Mouse (Mus musculus): ENCODE data around the gene Zfp750. TPM values are rescaled to one million over a fixed set of nuclear protein-coding genes. Genes with fewer than 3 reads are reported as not detected.

The Zfp750 gene
- polyA plus RNA-seq, 1 experiment from 2014 or later: 8.9 TPM

DNA sequence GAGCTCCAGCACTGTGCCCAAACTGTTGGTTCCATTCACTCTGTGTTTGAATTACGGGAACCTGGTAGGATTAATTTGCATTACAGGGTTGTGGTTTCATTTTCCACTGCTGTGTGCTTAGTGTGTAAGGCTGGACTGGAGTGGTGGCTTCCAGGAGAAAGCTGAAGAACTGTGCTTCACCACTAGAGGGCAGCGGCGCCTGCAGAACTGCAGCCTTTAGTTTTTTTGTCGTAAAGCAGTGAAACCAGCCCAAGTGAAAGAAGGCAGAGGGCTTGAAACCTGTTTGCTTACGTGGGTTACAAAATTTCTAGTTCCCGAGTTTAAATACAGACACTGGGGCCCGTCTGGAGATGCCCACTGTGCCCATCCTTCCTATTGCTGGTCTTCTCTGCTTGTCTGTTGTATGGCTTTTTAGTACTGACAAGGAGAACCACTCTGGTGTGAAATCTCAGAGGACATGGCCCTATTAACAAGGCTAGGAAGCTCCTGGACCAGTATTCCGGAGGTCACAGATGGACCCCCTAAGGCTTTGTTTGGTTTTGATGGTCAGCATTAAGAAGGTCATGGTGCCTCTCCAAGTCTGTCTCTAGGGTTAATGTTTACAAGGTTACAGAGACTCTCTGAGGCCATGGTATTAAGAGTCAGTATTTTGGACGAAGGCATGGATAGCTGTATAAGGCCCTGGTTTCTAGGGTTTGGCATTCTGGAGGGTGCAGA lies 43.3 kb downstream of the Zfp750 start:
- Histone ChIP-seq H3K4me2 (replicated peaks; ENCODE audit: low read depth, low read length) (no peak overlapping the region), H3K9ac (replicated peaks; ENCODE audit: low read depth, low read length) (no peak overlapping the region), H3K36me3 (ENCODE audit: control insufficient read depth, insufficient read depth, low read length) (peaks cover 6% of the 10 kb centered on the region; the same call in 1 of the 2 replicates), H3K27ac (ENCODE audit: low read length) (no peak overlapping the region), H3K27me3 (ENCODE audit: control insufficient read depth, insufficient read depth, low read length) (no peaks in the 10 kb centered on the region), H3K4me1 (ENCODE audit: control insufficient read depth, insufficient read depth, low read length) (no peaks in the 10 kb centered on the region), H3K4me3 (ENCODE audit: low read depth, low read length) (no peak overlapping the region), H3K9me3 (ENCODE audit: control insufficient read depth, low read depth, low read length) (no peaks in the 10 kb centered on the region)
- WGBS: 32% methylated on average over 9 of the region's 9 CpGs
- ATAC-seq (ENCODE audit: insufficient number of reproducible peaks, insufficient read depth, low FRiP score, low read depth): no peak; the same call in 1 of the 2 replicates

GRCm38 (mm10) chr11:121474831-121475230 lies 44.3 kb downstream of the Zfp750 start:
- H3K4me1 ChIP-seq (ENCODE audit: control insufficient read depth, insufficient read depth, low read length): no peaks in the 10 kb centered on the region
- H3K9me3 ChIP-seq (ENCODE audit: control insufficient read depth, low read depth, low read length): no peaks in the 10 kb centered on the region
- H3K27ac ChIP-seq (ENCODE audit: low read length): no peak overlapping the region
- ATAC-seq (ENCODE audit: insufficient number of reproducible peaks, insufficient read depth, low FRiP score, low read depth): no peak
- 80% methylated on average over 3 of the region's 3 CpGs for WGBS
- H3K4me2 ChIP-seq (replicated peaks; ENCODE audit: low read depth, low read length): no peak overlapping the region
- H3K4me3 ChIP-seq (ENCODE audit: low read depth, low read length): no peak overlapping the region
- H3K27me3 ChIP-seq (ENCODE audit: control insufficient read depth, insufficient read depth, low read length): no peaks in the 10 kb centered on the region
- H3K9ac ChIP-seq (replicated peaks; ENCODE audit: low read depth, low read length): no peak overlapping the region
- peaks cover 6% of the 10 kb centered on the region; the same call in 1 of the 2 replicates for H3K36me3 ChIP-seq (ENCODE audit: control insufficient read depth, insufficient read depth, low read length)

DNA sequence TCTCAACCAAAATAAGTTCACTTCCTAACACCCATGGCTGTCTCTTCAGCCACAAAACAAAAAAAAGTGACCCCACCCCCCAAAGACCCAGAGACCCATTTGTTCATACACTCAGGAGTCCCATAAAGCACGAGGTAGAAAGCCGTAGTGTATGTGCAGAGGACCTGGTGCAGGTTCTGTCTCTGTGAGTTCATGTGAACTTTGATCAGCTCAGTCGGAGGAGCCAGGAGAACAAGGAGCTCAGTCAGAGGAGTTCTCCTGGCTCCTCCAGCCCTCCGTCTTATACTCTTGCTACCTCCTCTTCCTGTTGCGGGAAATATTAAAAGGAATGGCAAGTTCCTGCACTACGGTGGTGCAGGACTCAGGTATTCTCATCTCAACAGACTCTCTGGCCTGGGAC lies 51.7 kb downstream of the Zfp750 start:
- Histone ChIP-seq H3K4me2 (replicated peaks; ENCODE audit: low read depth, low read length) (no peak overlapping the region), H3K4me3 (ENCODE audit: low read depth, low read length) (no peak overlapping the region), H3K4me1 (ENCODE audit: control insufficient read depth, insufficient read depth, low read length) (no peaks in the 10 kb centered on the region), H3K27ac (ENCODE audit: low read length) (no peak overlapping the region), H3K9ac (replicated peaks; ENCODE audit: low read depth, low read length) (no peak overlapping the region), H3K36me3 (ENCODE audit: control insufficient read depth, insufficient read depth, low read length) (peaks cover 11% of the 10 kb centered on the region), H3K9me3 (ENCODE audit: control insufficient read depth, low read depth, low read length) (no peaks in the 10 kb centered on the region), H3K27me3 (ENCODE audit: control insufficient read depth, insufficient read depth, low read length) (no peaks in the 10 kb centered on the region)
- 89% methylated on average over 6 of the region's 6 CpGs for WGBS
- ATAC-seq (ENCODE audit: insufficient number of reproducible peaks, insufficient read depth, low FRiP score, low read depth): no peak

Other genes starting within 250 kb of the Zfp750 start
- gene Wdr45b, start 164.9 kb downstream of the Zfp750 start, polyA plus RNA-seq (2014; fragmentation: Nextera tagmentation; extraction: Ambion mirVana): 97.9 and 105 TPM in 2 replicates
- 7.2 and 7.3 TPM in 2 replicates for gene Rab40b, start 131.1 kb downstream of the Zfp750 start, polyA plus RNA-seq (2014; fragmentation: Nextera tagmentation; extraction: Ambion mirVana)
- 7.1 and 8.2 TPM in 2 replicates for gene Fn3krp, start 97.9 kb downstream of the Zfp750 start, polyA plus RNA-seq (2014; fragmentation: Nextera tagmentation; extraction: Ambion mirVana)
- 0.87 and 1.2 TPM in 2 replicates for gene Fn3k, start 84.4 kb downstream of the Zfp750 start, polyA plus RNA-seq (2014; fragmentation: Nextera tagmentation; extraction: Ambion mirVana)
- 32.0 and 33.2 TPM in 2 replicates for gene Tbcd, start 67.4 kb downstream of the Zfp750 start, polyA plus RNA-seq (2014; fragmentation: Nextera tagmentation; extraction: Ambion mirVana)
- gene B3gntl1, start 153.8 kb upstream of the Zfp750 start, polyA plus RNA-seq (2014; fragmentation: Nextera tagmentation; extraction: Ambion mirVana): 9.0 and 9.2 TPM in 2 replicates
- gene Metrnl, start 182.2 kb upstream of the Zfp750 start, polyA plus RNA-seq (2014; fragmentation: Nextera tagmentation; extraction: Ambion mirVana): 24.2 and 27.7 TPM in 2 replicates